ENCODE assay signal across 15 mouse cellular contexts in the genomic region with DNA sequence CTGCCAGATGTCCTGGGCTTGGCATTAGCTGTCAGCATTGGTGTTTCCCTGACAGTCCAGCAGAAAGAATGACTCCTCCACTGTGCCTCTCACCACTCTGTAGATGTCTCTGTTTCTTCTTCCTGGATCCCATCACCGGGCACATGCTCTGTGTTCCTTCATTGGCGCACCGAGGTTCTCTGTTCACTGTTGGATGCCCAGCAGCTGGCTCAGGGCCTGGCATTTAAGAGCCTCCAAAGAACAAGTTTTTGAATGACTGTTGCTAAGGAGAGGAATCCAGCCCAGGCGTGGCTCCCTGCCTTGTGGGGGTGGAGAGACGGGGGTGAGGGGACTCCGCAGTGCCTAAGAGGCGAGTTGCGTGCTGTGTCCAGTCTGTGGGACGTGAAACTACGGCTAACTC.
DNase-seq lines count a peak whose midpoint lies in the region; ATAC-seq and TF ChIP-seq lines count a peak whose summit lies in the region.
"Had no signal": no experiment of that assay in that cellular context is flagged by ENCODE, and none has a peak within 500 bp of the region (broad histone marks: within the 10 kb centered on the region; RNA-seq: fewer than 3 reads in every experiment).

No protein-coding gene starts in this region.

- H3K9me3 ChIP-seq in forebrain, embryonic 13.5 days (replicated peaks) = no peaks in the 10 kb centered on the region
- no peaks in the 10 kb centered on the region for H3K9me3 ChIP-seq in forebrain, embryonic 11.5 days (ENCODE audit: control insufficient read depth, low read length)
- no peaks in the 10 kb centered on the region for H3K9me3 ChIP-seq in midbrain, embryonic 13.5 days
- no peaks in the 10 kb centered on the region for H3K9me3 ChIP-seq in midbrain, embryonic 10.5 days (replicated peaks)
- no peaks in the 10 kb centered on the region for H3K9me3 ChIP-seq in hindbrain, embryonic 15.5 days
- H3K9me3 ChIP-seq in midbrain, postnatal 0 days (ENCODE audit: low read length) = no peaks in the 10 kb centered on the region
- H3K9me3 ChIP-seq: midbrain, embryonic 12.5 days; stomach, embryonic 15.5 days had no signal

- no peak for TF ChIP-seq CTCF in midbrain, postnatal 0 days (IDR thresholded peaks at IDR 0.05)

- 48% methylated on average over 10 of the region's 10 CpGs for WGBS in forebrain, embryonic 13.5 days
- WGBS in forebrain, embryonic 11.5 days = 82% methylated on average over 10 of the region's 10 CpGs
- whole genome bisulfite sequencing in midbrain, embryonic 13.5 days = 69% methylated on average over 10 of the region's 10 CpGs
- WGBS in midbrain, embryonic 10.5 days = 88% methylated on average over 10 of the region's 10 CpGs
- 50% methylated on average over 10 of the region's 10 CpGs for WGBS in hindbrain, embryonic 15.5 days
- 62% methylated on average over 10 of the region's 10 CpGs for WGBS in midbrain, postnatal 0 days

- peak; percentile 36; the same call in 1 of the 2 replicates for ATAC-seq in forebrain, embryonic 13.5 days
- no peak for ATAC-seq in forebrain, embryonic 11.5 days (replicated peaks; ENCODE audit: low FRiP score)
- ATAC-seq in midbrain, embryonic 13.5 days = peak; percentile 58
- ATAC-seq in hindbrain, embryonic 15.5 days (ENCODE audit: low FRiP score, low read depth) = peak; percentile 77
- ATAC-seq in midbrain, postnatal 0 days (ENCODE audit: low FRiP score) = no peak
- ATAC-seq in erythroid progenitor cell, adult 5-6 weeks (replicated peaks; ENCODE audit: low FRiP score, poor library complexity, severe bottlenecking) = no peak
- ATAC-seq: liver, postnatal 0 days had no signal

- H3K4me3 ChIP-seq in forebrain, embryonic 13.5 days = no peak overlapping the region
- H3K4me3 ChIP-seq in forebrain, embryonic 11.5 days (ENCODE audit: low read depth, low read length) = no peak overlapping the region
- H3K4me3 ChIP-seq in midbrain, embryonic 13.5 days (replicated peaks) = no peak overlapping the region
- H3K4me3 ChIP-seq in midbrain, embryonic 10.5 days = no peak overlapping the region
- H3K4me3 ChIP-seq in hindbrain, embryonic 15.5 days = no peak overlapping the region
- H3K4me3 ChIP-seq in midbrain, postnatal 0 days (ENCODE audit: low read depth, low read length) = no peak overlapping the region
- H3K4me3 ChIP-seq: heart, adult 2 months; midbrain, embryonic 12.5 days; stomach, embryonic 15.5 days had no signal

- H3K36me3 ChIP-seq in forebrain, embryonic 13.5 days (ENCODE audit: poor library complexity, severe bottlenecking) = peaks cover 1% of the 10 kb centered on the region
- no peaks in the 10 kb centered on the region for H3K36me3 ChIP-seq in forebrain, embryonic 11.5 days (ENCODE audit: control insufficient read depth, insufficient read depth, low read length)
- peaks cover 9% of the 10 kb centered on the region; the same call in 1 of the 2 replicates for H3K36me3 ChIP-seq in midbrain, embryonic 13.5 days
- H3K36me3 ChIP-seq in midbrain, embryonic 10.5 days = peaks cover 33% of the 10 kb centered on the region
- no peaks in the 10 kb centered on the region for H3K36me3 ChIP-seq in hindbrain, embryonic 15.5 days
- H3K36me3 ChIP-seq in midbrain, postnatal 0 days (ENCODE audit: insufficient read depth, low read length) = 0 out of 2 replicates have a peak, but pooled peaks cover 3% of the 10 kb centered on the region
- H3K36me3 ChIP-seq: stomach, embryonic 15.5 days had no signal

- no peak overlapping the region for H3K27ac ChIP-seq in forebrain, embryonic 13.5 days
- H3K27ac ChIP-seq in forebrain, embryonic 11.5 days (ENCODE audit: low read depth, low read length) = no peak overlapping the region
- H3K27ac ChIP-seq in midbrain, embryonic 13.5 days = no peak overlapping the region
- H3K27ac ChIP-seq in midbrain, embryonic 10.5 days (replicated peaks) = no peak overlapping the region
- no peak overlapping the region for H3K27ac ChIP-seq in hindbrain, embryonic 15.5 days (replicated peaks)
- H3K27ac ChIP-seq in midbrain, postnatal 0 days (ENCODE audit: low read depth, low read length) = no peak overlapping the region
- H3K27ac ChIP-seq: heart, adult 2 months; midbrain, embryonic 12.5 days; stomach, embryonic 15.5 days had no signal

- no peak overlapping the region for H3K9ac ChIP-seq in forebrain, embryonic 13.5 days
- H3K9ac ChIP-seq in forebrain, embryonic 11.5 days (ENCODE audit: low read length) = no peak overlapping the region; the same call in 1 of the 2 replicates
- H3K9ac ChIP-seq in midbrain, embryonic 13.5 days (replicated peaks) = no peak overlapping the region
- no peak overlapping the region for H3K9ac ChIP-seq in hindbrain, embryonic 15.5 days
- no peak overlapping the region for H3K9ac ChIP-seq in midbrain, postnatal 0 days (replicated peaks; ENCODE audit: low read length, poor library complexity, severe bottlenecking)
- H3K9ac ChIP-seq: liver, postnatal 0 days; midbrain, embryonic 12.5 days; stomach, embryonic 15.5 days had no signal

- DNase-seq in forebrain, embryonic 11.5 days (ENCODE audit: low spot score) = no peak
- DNase-seq in midbrain, embryonic 10.5 days (ENCODE audit: low spot score) = no peak
- DNase-seq in midbrain, postnatal 0 days (ENCODE audit: low spot score) = peak; percentile 74
- DNase-seq in T-cell, adult 2 months (ENCODE audit: low spot score) = no peak
- DNase-seq: adrenal gland, postnatal 10 days; B cell, adult 2 months; heart, adult 2 months; kidney, adult 11 months; liver, postnatal 0 days had no signal

- no peak overlapping the region for H3K4me2 ChIP-seq in forebrain, embryonic 13.5 days
- no peak overlapping the region for H3K4me2 ChIP-seq in forebrain, embryonic 11.5 days (ENCODE audit: low read depth, low read length, severe bottlenecking)
- no peak overlapping the region for H3K4me2 ChIP-seq in midbrain, embryonic 13.5 days (replicated peaks)
- no peak overlapping the region for H3K4me2 ChIP-seq in hindbrain, embryonic 15.5 days
- no peak overlapping the region for H3K4me2 ChIP-seq in midbrain, postnatal 0 days (ENCODE audit: low read depth, low read length, poor library complexity, severe bottlenecking)
- H3K4me2 ChIP-seq: midbrain, embryonic 12.5 days; stomach, embryonic 15.5 days had no signal

- H3K27me3 ChIP-seq in forebrain, embryonic 13.5 days = no peaks in the 10 kb centered on the region
- H3K27me3 ChIP-seq in forebrain, embryonic 11.5 days (ENCODE audit: control insufficient read depth, insufficient read depth, low read length) = no peaks in the 10 kb centered on the region
- no peaks in the 10 kb centered on the region for H3K27me3 ChIP-seq in midbrain, embryonic 13.5 days
- no peaks in the 10 kb centered on the region for H3K27me3 ChIP-seq in midbrain, embryonic 10.5 days (ENCODE audit: low read depth, poor library complexity, severe bottlenecking)
- H3K27me3 ChIP-seq in hindbrain, embryonic 15.5 days = no peaks in the 10 kb centered on the region
- H3K27me3 ChIP-seq in midbrain, postnatal 0 days (ENCODE audit: insufficient read depth, low read length) = no peaks in the 10 kb centered on the region
- H3K27me3 ChIP-seq: midbrain, embryonic 12.5 days; stomach, embryonic 15.5 days had no signal

- H3K4me1 ChIP-seq in forebrain, embryonic 13.5 days = peaks cover 55% of the 10 kb centered on the region
- H3K4me1 ChIP-seq in forebrain, embryonic 11.5 days (replicated peaks; ENCODE audit: control insufficient read depth, insufficient read depth, low read length) = peaks cover 6% of the 10 kb centered on the region; the same call in 1 of the 2 replicates
- H3K4me1 ChIP-seq in midbrain, embryonic 13.5 days (replicated peaks) = peaks cover 41% of the 10 kb centered on the region
- H3K4me1 ChIP-seq in midbrain, embryonic 10.5 days = peaks cover 15% of the 10 kb centered on the region; the same call in 1 of the 2 replicates
- H3K4me1 ChIP-seq in hindbrain, embryonic 15.5 days (replicated peaks) = peaks cover 49% of the 10 kb centered on the region
- peaks cover 14% of the 10 kb centered on the region for H3K4me1 ChIP-seq in midbrain, postnatal 0 days (ENCODE audit: insufficient read depth, low read length)

Comparison
In these comparisons a context has a peak if more than half of its experiments do, and no peak if none do; other contexts are left out.
1. ATAC-seq: peak in forebrain, embryonic 13.5 days (single experiment), midbrain, embryonic 13.5 days (single experiment) and hindbrain, embryonic 15.5 days (single experiment); none in forebrain, embryonic 11.5 days (single experiment), midbrain, postnatal 0 days (single experiment) and erythroid progenitor cell, adult 5-6 weeks (single experiment).